Mouse (Mus musculus) hindbrain, embryonic 11.5 days (tissue): ENCODE results near the gene Acad11. TPM values are rescaled to one million over a fixed set of nuclear protein-coding genes. Genes with fewer than 3 reads are reported as not detected.

Experiments
- ATAC-seq: fragments of 200-750 bp; cut with Nextera tagmentation; 2 replicates; pipeline ENCODE4 v1.8.0; 2017; ENCODE audit warnings: mild to moderate bottlenecking, moderate TSS enrichment, moderate library complexity; ENCODE audit not compliant: low FRiP score
- DNase-seq: peaks from one replicate; pipeline ENCODE4 v3.0.0-alpha.2; 2015; ENCODE audit warnings: low spot score
- H3K27ac ChIP-seq: fragments of 300-500 bp; sonication (generic); 2 replicates; pipeline ENCODE4 v1.5.1; 2014; ENCODE audit warnings: mild to moderate bottlenecking, low read depth, low read length
- H3K27me3 ChIP-seq: fragments of 300-500 bp; sonication (generic); 2 replicates; pipeline ENCODE4 v1.6.1; 2014; ENCODE audit warnings: mild to moderate bottlenecking, low read length, moderate library complexity, mixed read lengths; ENCODE audit not compliant: control insufficient read depth, insufficient read depth
- H3K36me3 ChIP-seq: fragments of 300-500 bp; sonication (generic); 2 replicates; pipeline ENCODE4 v1.6.1; 2014; ENCODE audit warnings: mild to moderate bottlenecking, low read length, moderate library complexity, mixed read lengths; ENCODE audit not compliant: control insufficient read depth, insufficient read depth
- H3K4me1 ChIP-seq: fragments of 300-500 bp; sonication (generic); replicated peaks from 2 replicates; pipeline ENCODE4 v1.6.1; 2014; ENCODE audit warnings: low read length, mixed read lengths; ENCODE audit not compliant: control insufficient read depth, insufficient read depth
- H3K4me2 ChIP-seq: fragments of 300-500 bp; sonication (generic); replicated peaks from 2 replicates; pipeline ENCODE4 v1.6.1; 2014; ENCODE audit warnings: mild to moderate bottlenecking, low read depth, low read length
- H3K4me3 ChIP-seq: fragments of 300-500 bp; sonication (generic); 2 replicates; pipeline ENCODE4 v1.5.1; 2014; ENCODE audit warnings: low read depth, low read length
- H3K9ac ChIP-seq: fragments of 300-500 bp; sonication (generic); 2 replicates; pipeline ENCODE4 v1.6.1; 2014; ENCODE audit warnings: low read depth, low read length
- H3K9me3 ChIP-seq: fragments of 300-500 bp; sonication (generic); 2 replicates; pipeline ENCODE4 v1.6.1; 2016; ENCODE audit warnings: low read length; ENCODE audit not compliant: control insufficient read depth
- WGBS: fragments of 180-500 bp; shearing (Covaris S2); extraction: QIAGEN DNeasy Blood & Tissue Kit; methylation state at CpG from one replicate; pipeline ENCODE4 v1.1.7; 2014; 5-methylcytosine and 5-hydroxymethylcytosine counted together
- polyA plus RNA-seq: library from polyadenylated mRNA; unstranded; fragments of >200 nt; fragmentation: Nextera tagmentation; extraction: Ambion mirVana; gene quantifications from 2 replicates; pipeline ENCODE4 v1.2.1, GENCODE M21; 2014

Gene Acad11
- polyA plus RNA-seq, 1 experiment from 2014 or later = 7.9 TPM

DNA sequence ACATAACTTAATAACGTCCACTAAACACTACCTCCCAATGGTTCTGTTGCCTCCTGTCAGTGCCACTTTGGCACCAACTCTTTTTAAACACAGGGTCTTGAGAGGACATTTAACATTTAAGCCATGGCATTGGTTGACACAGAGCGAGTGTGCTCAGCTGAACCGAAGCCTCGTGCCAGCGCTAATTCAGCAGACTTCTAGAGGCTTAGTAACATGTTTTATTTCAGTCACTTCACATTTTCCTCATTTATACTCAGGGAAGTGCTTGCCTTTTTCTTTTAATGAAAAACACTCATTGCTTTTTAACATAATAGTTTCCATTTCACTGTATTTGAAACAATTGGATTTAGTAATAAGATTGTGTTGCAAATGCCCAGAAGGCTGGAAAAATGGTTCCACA, 46.0 kb downstream of the Acad11 start:
- Histone ChIP-seq H3K9me3 (no peaks in the 10 kb centered on the region), H3K36me3 (no peaks in the 10 kb centered on the region), H3K4me3 (no peak overlapping the region), H3K27ac (no peak overlapping the region), H3K9ac (no peak overlapping the region), H3K27me3 (no peaks in the 10 kb centered on the region), H3K4me2 (no peak overlapping the region), H3K4me1 (no peaks in the 10 kb centered on the region)
- DNase-seq = no peak
- ATAC-seq = no peak
- WGBS = 96% methylated on average over 5 of the region's 5 CpGs

DNA sequence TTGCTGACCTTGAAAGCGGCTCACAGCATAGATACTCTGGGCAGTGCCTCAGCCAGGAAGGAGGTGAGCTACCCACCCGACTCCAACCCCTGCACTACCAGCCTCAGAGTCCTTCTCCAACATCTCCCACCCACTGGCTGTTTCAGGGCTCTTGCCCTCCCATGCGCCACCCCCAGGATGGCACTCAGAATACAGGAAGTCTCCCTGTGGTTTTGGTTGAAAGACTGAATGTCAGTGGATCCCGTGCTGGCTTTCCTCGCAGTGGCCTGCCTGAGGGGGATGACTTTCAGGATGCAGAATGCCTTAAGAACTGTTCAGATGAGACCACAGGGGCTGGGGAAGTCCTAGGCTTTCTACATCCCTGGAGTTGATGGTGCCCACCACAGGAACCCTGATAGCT, 59.9 kb downstream of the Acad11 start:
- 84% methylated on average over 5 of the region's 5 CpGs for WGBS
- ATAC-seq (no peak), DNase-seq (no peak)
- H3K4me3 ChIP-seq = no peak overlapping the region
- no peaks in the 10 kb centered on the region for H3K4me1 ChIP-seq
- no peaks in the 10 kb centered on the region for H3K36me3 ChIP-seq
- no peak overlapping the region for H3K9ac ChIP-seq
- H3K27me3 ChIP-seq = no peaks in the 10 kb centered on the region
- H3K27ac ChIP-seq = no peak overlapping the region
- H3K9me3 ChIP-seq = no peaks in the 10 kb centered on the region
- H3K4me2 ChIP-seq = no peak overlapping the region

GRCm38 (mm10) chr9:104123622-104124021, 60.4 kb downstream of the Acad11 start:
- Histone ChIP-seq H3K4me2 (no peak overlapping the region), H3K9me3 (no peaks in the 10 kb centered on the region), H3K4me1 (no peaks in the 10 kb centered on the region), H3K9ac (no peak overlapping the region), H3K27me3 (no peaks in the 10 kb centered on the region), H3K36me3 (no peaks in the 10 kb centered on the region), H3K4me3 (no peak overlapping the region), H3K27ac (no peak overlapping the region)
- no peak for DNase-seq
- whole genome bisulfite sequencing = 50% methylated on average over 5 of the region's 5 CpGs
- ATAC-seq = no peak

GRCm38 (mm10) chr9:104126833-104127232, 63.7 kb downstream of the Acad11 start, which contains the start of gene Ackr4:
TSS of gene Ackr4 (minus strand) at chr9:104126933.
- DNase-seq (no peak), ATAC-seq (no peak)
- Histone ChIP-seq H3K4me1 (no peaks in the 10 kb centered on the region), H3K9me3 (no peaks in the 10 kb centered on the region), H3K27ac (no peak within 1 kb of the TSS), H3K4me3 (no peak within 1 kb of the TSS), H3K9ac (no peak within 1 kb of the TSS), H3K4me2 (no peak within 1 kb of the TSS), H3K27me3 (no peaks in the 10 kb centered on the region), H3K36me3 (no peaks in the 10 kb centered on the region)
- WGBS = 71% methylated on average over 3 of the region's 3 CpGs

DNA sequence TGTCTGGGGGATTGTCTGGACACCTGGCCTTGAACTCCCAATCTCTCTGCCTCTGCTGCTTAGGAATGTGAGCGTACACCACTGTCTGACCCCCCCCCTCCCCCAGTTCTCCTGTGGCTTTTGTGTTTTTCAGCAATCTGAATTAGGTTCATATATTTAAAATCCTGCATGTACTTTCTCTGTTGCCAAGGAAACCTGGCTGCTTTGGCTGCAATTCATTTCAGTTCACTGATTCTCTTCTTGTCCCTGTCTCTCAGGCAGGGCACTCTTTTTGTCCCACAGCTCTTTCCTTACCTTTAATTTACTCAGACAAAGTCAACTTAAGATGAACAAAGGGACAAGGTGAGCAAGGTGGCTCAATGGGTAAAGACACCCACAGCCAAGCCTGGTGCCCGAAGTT, 64.9 kb downstream of the Acad11 start:
- ATAC-seq (no peak), DNase-seq (no peak)
- H3K9me3 ChIP-seq = no peaks in the 10 kb centered on the region
- no peak overlapping the region for H3K9ac ChIP-seq
- H3K4me3 ChIP-seq = no peak overlapping the region
- H3K27me3 ChIP-seq = no peaks in the 10 kb centered on the region
- no peaks in the 10 kb centered on the region for H3K36me3 ChIP-seq
- H3K4me1 ChIP-seq = no peaks in the 10 kb centered on the region
- no peak overlapping the region for H3K27ac ChIP-seq
- 44% methylated on average over 2 of the region's 2 CpGs for WGBS
- H3K4me2 ChIP-seq = no peak overlapping the region

DNA sequence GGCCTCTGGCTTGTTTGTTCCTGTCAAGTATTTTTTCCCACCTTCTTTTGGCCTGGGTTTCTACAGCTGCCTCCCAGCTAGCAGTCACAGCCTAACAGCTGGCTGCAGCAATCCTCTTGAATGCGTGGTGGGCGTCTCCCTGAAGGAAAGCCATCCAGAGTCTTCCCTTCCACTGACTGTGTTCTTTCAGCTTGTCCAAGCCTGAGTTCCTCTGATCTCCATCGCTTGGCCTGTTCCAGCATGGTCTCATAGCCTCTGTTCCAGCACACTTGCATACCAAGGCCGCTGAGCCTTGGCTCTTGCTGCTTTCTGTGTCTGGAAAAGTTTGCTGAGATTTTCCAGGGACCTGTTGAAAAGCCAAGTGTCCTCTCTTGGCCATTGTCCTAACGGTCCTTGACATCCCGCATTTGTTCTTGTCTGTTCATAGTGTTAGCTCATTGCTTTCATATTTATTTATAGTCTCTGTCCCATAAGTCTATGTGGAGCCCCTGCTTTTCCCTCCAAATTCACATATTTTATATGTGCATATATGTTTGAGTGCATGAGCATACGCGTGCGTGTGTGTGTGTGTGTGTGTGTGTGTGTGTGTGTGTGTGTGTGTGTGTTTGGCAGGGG, 67.1 kb downstream of the Acad11 start:
- H3K9ac ChIP-seq = no peak overlapping the region
- ATAC-seq (no peak), DNase-seq (no peak)
- H3K27me3 ChIP-seq = no peaks in the 10 kb centered on the region
- no peaks in the 10 kb centered on the region for H3K4me1 ChIP-seq
- no peak overlapping the region for H3K27ac ChIP-seq
- no peak overlapping the region for H3K4me3 ChIP-seq
- no peaks in the 10 kb centered on the region for H3K9me3 ChIP-seq
- no peak overlapping the region for H3K4me2 ChIP-seq
- H3K36me3 ChIP-seq = no peaks in the 10 kb centered on the region
- WGBS = 88% methylated on average over 9 of the region's 9 CpGs

- ATAC-seq = no peak
- WGBS = 87% methylated on average over 6 of the region's 6 CpGs
Measured at GRCm38 (mm10) chr9:104140351-104140750, 77.2 kb downstream of the Acad11 start.

GRCm38 (mm10) chr9:104142805-104143204, 79.6 kb downstream of the Acad11 start:
- Histone ChIP-seq H3K27ac (no peak overlapping the region), H3K4me2 (no peak overlapping the region), H3K4me3 (no peak overlapping the region), H3K4me1 (no peaks in the 10 kb centered on the region), H3K9me3 (no peaks in the 10 kb centered on the region), H3K9ac (no peak overlapping the region), H3K27me3 (no peaks in the 10 kb centered on the region), H3K36me3 (no peaks in the 10 kb centered on the region)
- DNase-seq (no peak), ATAC-seq (no peak)
- 83% methylated on average over 14 of the region's 14 CpGs for WGBS

More at GRCm38 (mm10) chr9:104140351-104140750, 77.2 kb downstream of the Acad11 start:
- H3K27ac ChIP-seq = no peak overlapping the region
- no peak overlapping the region for H3K4me2 ChIP-seq
- no peaks in the 10 kb centered on the region for H3K4me1 ChIP-seq
- H3K36me3 ChIP-seq = no peaks in the 10 kb centered on the region
- H3K9me3 ChIP-seq = no peaks in the 10 kb centered on the region
- no peak overlapping the region for H3K4me3 ChIP-seq
- H3K9ac ChIP-seq = no peak overlapping the region
- no peak for DNase-seq
- H3K27me3 ChIP-seq = no peaks in the 10 kb centered on the region

GRCm38 (mm10) chr9:104144314-104144996, 81.3 kb downstream of the Acad11 start:
- Histone ChIP-seq H3K27ac (no peak overlapping the region), H3K4me1 (no peaks in the 10 kb centered on the region), H3K9ac (no peak overlapping the region), H3K36me3 (no peaks in the 10 kb centered on the region), H3K4me3 (no peak overlapping the region), H3K9me3 (no peaks in the 10 kb centered on the region), H3K27me3 (no peaks in the 10 kb centered on the region), H3K4me2 (no peak overlapping the region)
- WGBS = 84% methylated on average over 8 of the region's 8 CpGs
- ATAC-seq (no peak), DNase-seq (no peak)
